Mouse (Mus musculus): ENCODE results near the gene Sntb2. TPM values are rescaled to one million over a fixed set of nuclear protein-coding genes. Genes with fewer than 3 reads are reported as not detected.
"Not testable (repeated sequence)": the region's sequence is repeated elsewhere in the genome, so short reads cannot be mapped to it uniquely, and the experiment has no call there.

Gene Sntb2
- total RNA-seq, 2 experiments from 2014 or later: 19.9 to 21.0 TPM

DNA sequence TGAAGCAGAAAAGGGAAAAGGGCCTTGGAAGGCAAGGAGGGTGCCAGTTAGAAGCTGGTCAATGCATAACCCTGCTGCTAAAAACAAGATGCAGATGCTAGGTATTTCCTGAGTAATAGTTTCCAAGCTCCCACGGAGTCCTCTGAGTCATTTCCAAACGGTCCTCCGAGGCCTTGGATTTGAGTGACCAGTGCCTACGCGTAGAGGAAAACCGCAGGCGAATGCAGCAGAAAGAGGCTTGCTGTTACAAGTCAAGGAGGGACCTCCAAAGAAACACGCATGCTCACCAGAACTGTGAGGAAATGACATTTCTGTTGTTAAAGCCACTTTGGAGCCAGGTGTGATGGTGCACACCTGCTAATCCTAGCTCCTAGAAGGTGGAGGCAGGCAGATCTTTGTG is 87.9 kb downstream of the Sntb2 start:
- DNase-seq: no peak
- intact Hi-C loops (cut with DNase I): no loop called here

DNA sequence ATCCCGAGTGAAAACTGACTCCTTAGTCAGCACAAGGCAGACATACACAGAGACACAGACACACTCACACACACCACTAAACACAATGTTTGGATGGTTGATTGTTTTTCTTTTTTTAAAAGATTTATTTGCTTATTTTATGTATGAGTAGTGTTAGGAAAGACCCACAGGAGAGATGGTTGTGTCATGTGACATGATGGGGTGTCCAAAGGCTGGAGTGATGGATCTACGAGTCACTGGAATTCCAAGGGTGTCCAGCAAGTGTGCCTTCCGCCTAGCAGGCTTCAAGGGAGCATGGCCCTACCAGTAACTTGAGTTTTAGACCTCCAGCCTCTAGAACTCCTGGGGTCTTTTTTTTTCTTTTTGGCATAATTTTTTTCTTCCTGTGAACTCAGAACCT is 93.8 kb downstream of the Sntb2 start:
- no peak for DNase-seq
- intact Hi-C loops (cut with DNase I): no loop called here

GRCm38 (mm10) chr8:107030058-107030457 is 94.5 kb downstream of the Sntb2 start:
- DNase-seq: no peak
- intact Hi-C loops (cut with DNase I): loop anchor here (2.0 kb wide), 1 partner anchor 19 kb away; the partner anchor contains the start of gene Pdf

DNA sequence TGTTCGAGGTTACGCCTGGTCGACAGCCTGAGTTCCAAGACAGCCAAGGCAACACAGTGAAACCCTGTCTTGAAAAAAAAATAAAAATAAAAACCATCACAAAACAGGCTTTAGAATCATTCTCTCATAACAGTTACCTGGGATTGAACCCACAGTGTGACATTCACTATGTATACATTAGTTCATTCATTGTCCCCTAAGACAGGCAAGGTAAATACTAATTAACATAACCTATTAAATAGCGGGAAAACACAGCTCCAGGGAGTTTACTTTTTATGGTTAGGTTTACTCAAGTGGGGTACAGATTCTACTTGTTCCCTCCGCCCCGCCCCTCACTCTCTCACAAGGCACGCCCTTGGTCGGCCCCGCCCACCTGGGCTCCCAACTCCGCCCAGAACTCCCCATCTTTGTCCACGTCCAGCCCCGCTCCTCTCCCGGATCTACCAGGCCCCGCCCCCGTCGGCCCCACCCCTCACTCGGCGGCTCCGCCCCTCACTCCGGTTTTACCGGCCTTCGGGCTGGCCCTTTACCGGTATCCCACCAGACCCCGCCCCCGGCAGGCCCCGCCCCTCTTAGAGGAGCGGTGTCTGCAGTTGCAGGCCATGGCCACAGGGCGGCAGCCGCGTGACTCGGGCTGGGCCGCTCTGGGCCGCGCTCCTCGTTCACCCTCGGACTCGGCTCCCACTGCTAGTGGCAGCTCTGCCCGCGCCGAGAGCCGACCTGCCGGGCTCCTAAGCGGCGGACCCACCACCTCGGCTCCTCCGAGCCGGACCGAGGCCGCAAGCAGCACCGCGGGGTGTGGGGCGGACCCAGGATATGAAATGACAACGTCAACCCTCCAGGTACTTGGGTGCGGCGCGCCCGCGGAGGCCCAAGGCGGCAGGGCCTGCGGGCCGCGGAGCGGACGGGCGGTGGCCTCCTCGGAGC is 95.4 kb downstream of the Sntb2 start, which contains the start of gene Vps4a:
TSS of gene Vps4a (plus strand) at position 573 of the 927 bp plus-strand sequence.
- DNase-seq: peak; percentile 98 to 99
- intact Hi-C loops (cut with DNase I): loop anchor here (2.0 kb wide), 1 partner anchor 18 kb away; the partner anchor contains the start of gene Pdf

DNA sequence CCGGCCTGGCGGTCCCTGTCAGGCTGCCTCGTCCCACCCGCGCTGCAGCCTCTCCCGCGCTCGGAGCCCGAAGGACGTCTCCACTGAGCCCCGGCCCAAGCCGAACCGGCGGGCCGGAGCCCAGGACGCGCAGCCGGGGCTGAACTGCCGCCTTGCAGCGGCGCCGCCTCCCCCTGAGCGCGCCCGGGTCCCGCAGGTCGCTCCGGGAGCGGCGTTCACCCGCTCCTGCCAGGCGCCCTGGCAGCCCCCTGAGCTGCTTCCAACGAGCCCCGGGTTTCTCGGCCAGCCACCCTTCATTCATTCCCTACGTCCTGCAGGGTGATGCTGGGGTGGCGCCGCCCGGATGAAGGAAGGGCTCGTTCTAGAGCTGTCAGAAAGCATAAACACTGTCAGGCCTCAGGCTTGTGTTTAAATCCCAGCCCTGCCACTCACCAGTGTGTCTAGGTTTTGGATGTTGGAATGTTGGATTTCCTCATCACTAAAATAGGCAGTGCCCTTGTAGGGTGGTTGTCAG is 96.1 kb downstream of the Sntb2 start:
- DNase-seq: no peak
- intact Hi-C loops (cut with DNase I): loop anchor here (2.0 kb wide), 1 partner anchor 17 kb away; the partner anchor contains the start of gene Pdf

DNA sequence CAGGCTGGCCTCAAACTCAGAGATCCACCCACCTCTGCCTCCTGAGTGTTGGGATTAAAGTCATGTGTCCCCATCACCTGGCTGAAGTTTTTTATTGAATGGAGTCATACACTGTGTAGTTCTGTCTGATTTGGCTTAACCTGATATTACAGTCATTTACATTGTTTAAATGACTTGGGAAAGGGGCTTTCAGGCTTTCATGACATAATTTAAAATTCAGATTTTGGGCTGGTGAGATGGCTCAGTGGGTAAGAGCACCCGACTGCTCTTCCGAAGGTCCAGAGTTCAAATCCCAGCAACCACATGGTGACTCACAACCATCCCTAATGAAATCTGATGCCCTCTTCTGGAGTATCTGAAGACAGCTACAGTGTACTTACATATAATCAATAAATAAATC is 98.1 kb downstream of the Sntb2 start:
- intact Hi-C loops (cut with DNase I); DNase-seq: not testable (repeated sequence)

DNA sequence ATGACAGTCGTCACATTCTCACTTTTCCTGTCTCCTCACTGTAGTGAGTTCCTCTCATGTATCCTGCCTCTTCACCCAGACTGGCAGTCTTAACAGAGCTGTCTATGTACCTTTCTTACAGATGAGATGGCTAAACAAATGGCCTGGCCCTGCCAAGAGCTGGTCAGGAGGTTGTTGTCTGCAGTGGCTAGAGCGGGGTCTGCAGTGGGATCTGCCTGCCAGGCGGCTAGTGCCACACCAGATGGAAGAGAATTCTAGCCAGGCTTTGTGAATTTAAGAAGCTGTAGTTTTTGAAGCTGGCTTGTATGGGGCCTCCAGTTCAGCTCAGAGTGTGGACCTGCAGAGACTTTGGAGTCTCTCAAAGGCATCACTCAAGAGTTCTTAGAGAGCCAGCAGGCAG is 100.1 kb downstream of the Sntb2 start:
- intact Hi-C loops (cut with DNase I): no loop called here
- no peak for DNase-seq

GRCm38 (mm10) chr8:107036626-107037025 is 101.1 kb downstream of the Sntb2 start:
- intact Hi-C loops (cut with DNase I): no loop called here
- no peak for DNase-seq

GRCm38 (mm10) chr8:107040632-107041031 is 105.1 kb downstream of the Sntb2 start:
- no peak for DNase-seq
- intact Hi-C loops (cut with DNase I): no loop called here

DNA sequence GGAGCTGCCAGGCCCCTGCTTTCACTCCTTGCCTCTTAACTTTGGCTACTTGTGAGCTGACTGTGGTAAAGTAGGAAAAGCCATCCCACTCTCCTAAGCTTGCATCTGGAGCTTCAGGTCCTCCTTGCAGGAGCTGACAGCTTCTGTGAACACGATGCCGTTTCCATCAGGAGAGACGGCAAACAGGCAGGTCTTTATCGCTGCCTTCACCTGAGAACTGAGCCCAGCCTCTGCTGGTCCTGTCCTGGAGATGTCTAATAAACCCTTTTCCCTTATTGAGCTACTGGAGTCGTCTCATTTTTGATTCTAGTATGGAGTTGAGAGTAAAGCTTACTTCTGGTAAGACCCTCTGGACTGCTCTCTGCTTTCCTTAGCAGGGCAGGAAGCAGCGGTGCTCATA is 109.9 kb downstream of the Sntb2 start:
- no peak for DNase-seq
- intact Hi-C loops (cut with DNase I): no loop called here

- no peak for DNase-seq
- intact Hi-C loops (cut with DNase I): no loop called here
These were observed 111.4 kb downstream of the Sntb2 start for GRCm38 (mm10) chr8:107046976-107047375.

- peak; percentile 84 to 87 for DNase-seq
- intact Hi-C loops (cut with DNase I): loop anchor here (2.0 kb wide), 1 partner anchor 18 kb away; the partner anchor contains the start of gene Vps4a
These were observed 112.8 kb downstream of the Sntb2 start, which contains the start of gene Pdf for GRCm38 (mm10) chr8:107048061-107048941. TSS of gene Pdf (minus strand) at chr8:107048614.

- intact Hi-C loops (cut with DNase I): loop anchor here (2.0 kb wide), 1 partner anchor 19 kb away; the partner anchor contains the start of gene Vps4a
These were observed 113.9 kb downstream of the Sntb2 start for GRCm38 (mm10) chr8:107049480-107049879.

DNA sequence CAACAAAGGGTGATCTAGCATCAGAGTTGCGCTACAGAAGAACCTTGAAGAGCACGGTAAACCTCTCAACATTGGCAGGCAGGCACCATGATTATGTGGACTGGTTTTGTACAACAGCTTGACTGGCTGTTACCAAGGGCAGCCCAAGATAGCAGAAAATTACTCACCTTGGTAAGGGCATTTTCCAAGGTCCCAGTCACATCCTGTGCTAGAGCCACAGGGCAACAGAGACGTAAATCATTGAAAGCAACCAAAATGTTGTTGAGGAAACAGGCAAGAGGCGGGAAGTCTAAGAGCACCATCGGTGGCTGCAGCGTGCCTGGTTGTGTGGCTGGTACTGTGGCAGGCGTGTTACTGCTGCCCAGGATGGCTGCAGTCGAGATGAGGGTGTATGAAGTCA is 116.5 kb downstream of the Sntb2 start:
- DNase-seq: no peak
- intact Hi-C loops (cut with DNase I): no loop called here

More at GRCm38 (mm10) chr8:107049480-107049879, 113.9 kb downstream of the Sntb2 start:
- DNase-seq: no peak

GRCm38 (mm10) chr8:107056076-107056972 is 120.8 kb downstream of the Sntb2 start, which contains the start of the genes Cog8 and Nip7:
TSS of gene Cog8 (minus strand) at chr8:107056689.
TSS of gene Nip7 (plus strand) at chr8:107056877.
- intact Hi-C loops (cut with DNase I): no loop called here
- DNase-seq: peak; percentile 94 to 96

- intact Hi-C loops (cut with DNase I): no loop called here
- no peak for DNase-seq
These were observed 121.4 kb downstream of the Sntb2 start for GRCm38 (mm10) chr8:107056973-107057369.

GRCm38 (mm10) chr8:107062613-107063012 is 127.1 kb downstream of the Sntb2 start:
- intact Hi-C loops (cut with DNase I): no loop called here

GRCm38 (mm10) chr8:107065511-107066496 is 130.3 kb downstream of the Sntb2 start, which contains the start of gene Tmed6:
TSS of gene Tmed6 (minus strand) at chr8:107065644.
- intact Hi-C loops (cut with DNase I): no loop called here
- peak; percentile 12 to 16 for DNase-seq

More at GRCm38 (mm10) chr8:107062613-107063012, 127.1 kb downstream of the Sntb2 start:
- DNase-seq: no peak
